Mouse (Mus musculus) forebrain, embryonic 16.5 days (tissue): ENCODE results near the gene Pfkm. TPM values are rescaled to one million over a fixed set of nuclear protein-coding genes. Genes with fewer than 3 reads are reported as not detected.

Experiments
- ATAC-seq: fragments of 200-750 bp; cut with Nextera tagmentation; 2 replicates; pipeline ENCODE4 v1.8.0; 2017; ENCODE audit warnings: mild to moderate bottlenecking, moderate library complexity
- H3K27ac ChIP-seq: fragments of 300-500 bp; sonication (generic); 2 replicates; pipeline ENCODE4 v1.5.1; 2014; ENCODE audit warnings: low read length, control low read depth
- H3K27me3 ChIP-seq: fragments of 300-500 bp; sonication (generic); replicated peaks from 2 replicates; pipeline ENCODE4 v1.6.1; 2014; ENCODE audit warnings: low read length; ENCODE audit not compliant: control insufficient read depth, insufficient read depth
- H3K36me3 ChIP-seq: fragments of 300-500 bp; sonication (generic); 2 replicates; pipeline ENCODE4 v1.6.1; 2014; ENCODE audit not compliant: control insufficient read depth, insufficient read depth
- H3K4me1 ChIP-seq: fragments of 300-500 bp; sonication (generic); replicated peaks from 2 replicates; pipeline ENCODE4 v1.6.1; 2014; ENCODE audit warnings: low read length; ENCODE audit not compliant: control insufficient read depth, insufficient read depth
- H3K4me2 ChIP-seq: fragments of 300-500 bp; sonication (generic); 2 replicates; pipeline ENCODE4 v1.6.1; 2014; ENCODE audit warnings: mild to moderate bottlenecking, low read length, control low read depth
- H3K4me3 ChIP-seq: fragments of 300-500 bp; sonication (generic); replicated peaks from 2 replicates; pipeline ENCODE4 v1.5.1; 2014; ENCODE audit warnings: mild to moderate bottlenecking, low read length, control low read depth
- H3K9ac ChIP-seq: fragments of 300-500 bp; sonication (generic); replicated peaks from 2 replicates; pipeline ENCODE4 v1.6.1; 2014; ENCODE audit warnings: low read depth, low read length, control low read depth
- H3K9me3 ChIP-seq: fragments of 300-500 bp; sonication (generic); 2 replicates; pipeline ENCODE4 v1.6.1; 2016; ENCODE audit warnings: low read length; ENCODE audit not compliant: control insufficient read depth
- WGBS: fragments of 180-500 bp; shearing (Covaris S2); extraction: QIAGEN DNeasy Blood & Tissue Kit; methylation state at CpG from one replicate; pipeline ENCODE4 v1.1.7; 2014; 5-methylcytosine and 5-hydroxymethylcytosine counted together
- polyA plus RNA-seq: library from polyadenylated mRNA; unstranded; fragments of >200 nt; fragmentation: Nextera tagmentation; extraction: Ambion mirVana; gene quantifications from 2 replicates; pipeline ENCODE4 v1.2.1, GENCODE M21; 2015

The Pfkm gene
- polyA plus RNA-seq, 1 experiment from 2014 or later, result 97.0 TPM

GRCm38 (mm10) chr15:98170365-98170764 lies 78.0 kb downstream of the Pfkm start:
- peaks cover 5% of the 10 kb centered on the region for H3K27me3 ChIP-seq
- H3K27ac ChIP-seq, result no peak overlapping the region
- H3K4me3 ChIP-seq, result peak overlapping the region; percentile 73
- no peak for ATAC-seq
- 36% methylated on average over 7 of the region's 7 CpGs for WGBS
- H3K4me1 ChIP-seq, result peaks cover 24% of the 10 kb centered on the region
- no peaks in the 10 kb centered on the region for H3K36me3 ChIP-seq
- peak overlapping the region; percentile 82 for H3K4me2 ChIP-seq
- H3K9me3 ChIP-seq, result no peaks in the 10 kb centered on the region
- H3K9ac ChIP-seq, result no peak overlapping the region

- Histone ChIP-seq H3K27me3 (peaks cover 8% of the 10 kb centered on the region), H3K9me3 (no peaks in the 10 kb centered on the region), H3K4me1 (peaks cover 24% of the 10 kb centered on the region), H3K4me2 (0 out of 2 replicates have a peak overlapping the region, but pooled peaks have one; percentile 2), H3K36me3 (no peaks in the 10 kb centered on the region), H3K4me3 (no peak overlapping the region), H3K9ac (no peak overlapping the region), H3K27ac (no peak overlapping the region)
- WGBS, result 79% methylated on average over 9 of the region's 9 CpGs
- no peak for ATAC-seq
Measured at GRCm38 (mm10) chr15:98170917-98171316, 78.5 kb downstream of the Pfkm start.

- ATAC-seq, result no peak
- 69% methylated on average over 5 of the region's 5 CpGs for WGBS
- H3K9me3 ChIP-seq, result no peaks in the 10 kb centered on the region
Measured at GRCm38 (mm10) chr15:98172113-98172512, 79.7 kb downstream of the Pfkm start.

DNA sequence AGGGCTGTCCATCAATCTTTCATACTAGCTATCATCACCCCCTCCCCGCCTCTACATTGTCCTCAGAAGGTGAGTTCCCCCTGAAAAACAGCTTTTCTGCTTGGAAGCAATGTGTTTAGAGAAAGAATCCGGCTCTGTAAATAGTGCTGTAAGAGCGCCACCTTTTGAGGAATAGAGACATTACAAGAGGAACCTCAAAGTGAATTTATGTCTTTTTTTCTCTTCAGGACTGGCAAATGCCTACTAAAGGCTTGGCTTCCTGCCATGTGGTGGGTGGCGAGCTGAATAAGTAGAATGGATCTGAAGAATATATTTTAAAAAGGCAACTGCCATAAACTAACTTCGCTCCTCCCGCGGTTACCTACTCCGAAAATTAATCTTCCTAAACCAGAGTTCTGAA lies 81.4 kb downstream of the Pfkm start:
- Histone ChIP-seq H3K9ac (no peak overlapping the region), H3K36me3 (no peaks in the 10 kb centered on the region), H3K4me2 (no peak overlapping the region), H3K27ac (no peak overlapping the region), H3K27me3 (peaks cover 14% of the 10 kb centered on the region), H3K4me3 (no peak overlapping the region), H3K9me3 (no peaks in the 10 kb centered on the region), H3K4me1 (peaks cover 7% of the 10 kb centered on the region)
- WGBS, result 17% methylated on average over 8 of the region's 8 CpGs
- ATAC-seq, result no peak

More at GRCm38 (mm10) chr15:98172113-98172512, 79.7 kb downstream of the Pfkm start:
- H3K27me3 ChIP-seq, result peaks cover 17% of the 10 kb centered on the region
- no peaks in the 10 kb centered on the region for H3K36me3 ChIP-seq
- H3K4me1 ChIP-seq, result peaks cover 17% of the 10 kb centered on the region
- no peak overlapping the region for H3K4me2 ChIP-seq
- no peak overlapping the region for H3K4me3 ChIP-seq
- H3K9ac ChIP-seq, result no peak overlapping the region
- H3K27ac ChIP-seq, result no peak overlapping the region

GRCm38 (mm10) chr15:98177320-98177719 lies 84.9 kb downstream of the Pfkm start:
- H3K4me3 ChIP-seq, result no peak overlapping the region
- no peak for ATAC-seq

DNA sequence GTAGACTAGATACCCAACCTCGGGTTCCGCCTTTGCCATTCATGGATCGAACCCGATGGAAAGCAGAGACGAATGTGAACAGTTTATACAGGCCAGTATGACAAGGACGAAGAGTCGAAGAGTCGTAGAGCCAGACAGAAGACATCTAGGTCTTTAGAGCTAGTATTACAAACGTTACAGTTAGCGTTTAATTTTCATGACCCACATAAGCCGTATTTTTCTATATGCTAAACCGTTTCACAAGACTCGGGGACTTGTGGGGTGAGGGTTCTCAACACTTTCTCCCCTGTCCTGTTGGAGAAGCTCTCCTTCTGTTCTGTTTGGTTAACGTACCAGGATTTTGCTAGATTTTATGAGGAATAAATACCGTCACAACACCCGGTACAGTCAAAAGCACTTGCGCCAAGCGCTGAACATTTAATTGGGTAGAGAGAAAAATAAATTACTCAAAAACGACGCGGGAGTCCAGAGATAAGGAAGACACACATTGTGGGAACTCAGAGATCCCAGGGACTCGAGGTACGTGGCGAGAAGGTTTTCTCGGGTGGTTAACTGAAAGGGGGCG lies 88.3 kb downstream of the Pfkm start:
- Histone ChIP-seq H3K9ac (peak overlapping the region; percentile 50), H3K4me2 (peak overlapping the region; percentile 77), H3K27me3 (peaks cover 16% of the 10 kb centered on the region), H3K9me3 (no peaks in the 10 kb centered on the region), H3K4me3 (peak overlapping the region; percentile 56), H3K27ac (peak overlapping the region; percentile 20; the same call in 1 of the 2 replicates), H3K36me3 (no peaks in the 10 kb centered on the region), H3K4me1 (peaks cover 7% of the 10 kb centered on the region)
- ATAC-seq, result no peak
- 5% methylated on average over 26 of the region's 26 CpGs for WGBS

More at GRCm38 (mm10) chr15:98177320-98177719, 84.9 kb downstream of the Pfkm start:
- Histone ChIP-seq H3K4me2 (no peak overlapping the region), H3K27me3 (peaks cover 16% of the 10 kb centered on the region), H3K9ac (no peak overlapping the region), H3K9me3 (no peaks in the 10 kb centered on the region), H3K27ac (no peak overlapping the region), H3K36me3 (no peaks in the 10 kb centered on the region), H3K4me1 (peaks cover 7% of the 10 kb centered on the region)
- 65% methylated on average over 3 of the region's 3 CpGs for WGBS

GRCm38 (mm10) chr15:98181132-98181711 lies 88.8 kb downstream of the Pfkm start:
- Histone ChIP-seq H3K4me1 (peaks cover 7% of the 10 kb centered on the region), H3K9me3 (no peaks in the 10 kb centered on the region), H3K27me3 (peaks cover 10% of the 10 kb centered on the region; the same call in 1 of the 2 replicates), H3K4me2 (peak overlapping the region; percentile 77), H3K36me3 (no peaks in the 10 kb centered on the region), H3K27ac (peak overlapping the region; percentile 20; the same call in 1 of the 2 replicates), H3K9ac (peak overlapping the region; percentile 50), H3K4me3 (peak overlapping the region; percentile 56)
- under 1% methylated on average over 30 of the region's 30 CpGs for WGBS
- peak; percentile 98 for ATAC-seq

Other genes starting within 250 kb of the Pfkm start
- gene Hdac7, start 248.1 kb upstream of the Pfkm start, polyA plus RNA-seq, result 21.7 and 31.1 TPM in 2 replicates
- gene Vdr, start 182.0 kb upstream of the Pfkm start, polyA plus RNA-seq, result 0.20 TPM in 1 of 2 replicates, not detected in the other
- gene Tmem106c, start 128.4 kb upstream of the Pfkm start, polyA plus RNA-seq, result 64.8 and 66.9 TPM in 2 replicates
- gene Col2a1, start 87.9 kb upstream of the Pfkm start, polyA plus RNA-seq, result 16.6 and 35.1 TPM in 2 replicates
- gene Senp1, start 1.2 kb downstream of the Pfkm start, polyA plus RNA-seq, result 26.9 and 30.9 TPM in 2 replicates
- gene Asb8, start 73.0 kb downstream of the Pfkm start, polyA plus RNA-seq, result 48.5 and 51.1 TPM in 2 replicates
- 29.7 and 50.4 TPM in 2 replicates for gene Ccdc184, start 74.6 kb downstream of the Pfkm start, polyA plus RNA-seq
- gene Olfr288, start 103.0 kb downstream of the Pfkm start, polyA plus RNA-seq, result not detected in 2 replicates
- gene Gm44579, start 128.4 kb downstream of the Pfkm start, polyA plus RNA-seq, result not detected in 2 replicates
- not detected in 2 replicates for gene Olfr287, start 128.5 kb downstream of the Pfkm start, polyA plus RNA-seq
- gene Olfr286, start 141.9 kb downstream of the Pfkm start, polyA plus RNA-seq, result not detected in 2 replicates
- gene H1fnt, start 164.7 kb downstream of the Pfkm start, polyA plus RNA-seq, result not detected in 2 replicates
- 3.9 and 5.7 TPM in 2 replicates for gene Zfp641, start 203.6 kb downstream of the Pfkm start, polyA plus RNA-seq
- not detected in 2 replicates for gene Olfr285, start 224.8 kb downstream of the Pfkm start, polyA plus RNA-seq
- not detected in 2 replicates for gene Olfr284, start 248.4 kb downstream of the Pfkm start, polyA plus RNA-seq